Comparison of ENCODE assay signal across 9 mouse cellular contexts in the genomic region with DNA sequence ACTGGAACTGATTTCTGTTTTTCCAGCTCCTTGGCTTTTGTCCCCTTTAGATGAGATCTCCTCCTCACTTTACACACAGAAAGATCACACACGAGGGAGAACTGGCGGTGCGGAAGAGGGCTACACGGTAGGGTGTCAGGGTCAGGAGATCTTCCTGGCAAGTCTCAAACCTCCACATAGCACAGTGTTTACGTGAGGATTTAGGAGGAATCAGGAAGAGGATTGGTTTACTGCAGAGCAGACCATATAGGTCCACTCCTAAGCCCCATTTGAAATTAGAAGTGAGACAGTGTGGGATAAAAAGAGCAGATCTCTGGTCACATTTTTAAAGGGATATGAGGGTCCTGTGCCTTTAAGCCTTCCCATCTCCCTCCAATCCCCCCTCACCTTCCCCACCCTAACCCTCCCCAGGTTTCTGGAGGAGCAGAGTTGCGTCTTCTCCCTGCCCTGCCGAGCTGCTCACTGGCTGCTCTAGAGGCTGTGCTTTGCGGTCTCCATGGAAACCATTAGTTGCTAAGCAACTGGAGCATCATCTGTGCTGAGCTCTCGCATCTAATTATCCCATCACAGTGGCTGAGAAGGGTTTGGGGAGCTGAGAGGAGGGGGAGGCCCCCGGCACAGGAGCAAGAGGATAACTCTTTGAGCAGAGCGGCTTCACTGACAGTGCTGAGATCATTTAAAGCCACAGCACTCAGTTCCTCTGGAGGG. TPM values are rescaled to one million over a fixed set of nuclear protein-coding genes. Genes with fewer than 3 reads are reported as not detected.
A peak's percentile ranks its signal among the peaks of the same experiment; 100 is the strongest.
DNase-seq lines count a peak whose midpoint lies in the region; ATAC-seq and TF ChIP-seq lines count a peak whose summit lies in the region.
"Had no signal": no experiment of that assay in that cellular context is flagged by ENCODE, and none has a peak within 500 bp of the region (broad histone marks: within the 10 kb centered on the region; RNA-seq: fewer than 3 reads in every experiment).

No protein-coding gene starts in this region.

- DNase-seq in A20 (ENCODE audit: low read depth, low spot score), result peak; percentile 32
- peak; percentile 98 for DNase-seq in brain, adult 2 months (ENCODE audit: low read depth, low spot score)
- peak; percentile 82 for DNase-seq in layer of hippocampus, adult 9-10 months (ENCODE audit: low spot score)
- no peak for DNase-seq in gastrocnemius, adult 2 months
- no peak for DNase-seq in adrenal gland, adult 2 months

- no peaks in the 10 kb centered on the region for H3K9me3 ChIP-seq in forebrain, embryonic 13.5 days (replicated peaks)
- no peaks in the 10 kb centered on the region for H3K9me3 ChIP-seq in midbrain, embryonic 16.5 days (replicated peaks; ENCODE audit: control insufficient read depth, low read length, poor library complexity, severe bottlenecking)

- no peaks in the 10 kb centered on the region for H3K36me3 ChIP-seq in forebrain, embryonic 13.5 days (ENCODE audit: poor library complexity, severe bottlenecking)
- H3K36me3 ChIP-seq in midbrain, embryonic 16.5 days (ENCODE audit: control insufficient read depth, insufficient read depth, low read length), result no peaks in the 10 kb centered on the region

- ATAC-seq in forebrain, embryonic 13.5 days, result peak; percentile 97
- peak; percentile 98 for ATAC-seq in midbrain, embryonic 16.5 days
- ATAC-seq in megakaryocyte progenitor cell, adult 5-6 weeks (replicated peaks; ENCODE audit: poor library complexity), result no peak

- peak overlapping the region; percentile 55 for H3K4me2 ChIP-seq in forebrain, embryonic 13.5 days
- H3K4me2 ChIP-seq in midbrain, embryonic 16.5 days (ENCODE audit: low read length), result peak overlapping the region; percentile 54

- peaks cover 40% of the 10 kb centered on the region for H3K4me1 ChIP-seq in forebrain, embryonic 13.5 days
- H3K4me1 ChIP-seq in midbrain, embryonic 16.5 days (ENCODE audit: control insufficient read depth, insufficient read depth, low read length), result peaks cover 34% of the 10 kb centered on the region

- intact Hi-C loops in gastrocnemius, adult 2 months (cut with DNase I), result no loop called here

- 1% methylated on average over 11 of the region's 11 CpGs for WGBS in forebrain, embryonic 13.5 days
- WGBS in midbrain, embryonic 16.5 days, result under 1% methylated on average over 11 of the region's 11 CpGs

- peak overlapping the region; percentile 16; the same call in 1 of the 2 replicates for H3K4me3 ChIP-seq in forebrain, embryonic 13.5 days
- peak overlapping the region; percentile 23 for H3K4me3 ChIP-seq in midbrain, embryonic 16.5 days (ENCODE audit: low read depth, low read length)
- H3K4me3 ChIP-seq in gastrocnemius, adult 2 months, result no peak overlapping the region

- TF ChIP-seq CTCF in gastrocnemius, adult 2 months (IDR thresholded peaks at IDR 0.05), result no peak

- peak overlapping the region; percentile 94 for H3K27ac ChIP-seq in forebrain, embryonic 13.5 days
- peak overlapping the region; percentile 95 for H3K27ac ChIP-seq in midbrain, embryonic 16.5 days (ENCODE audit: low read length)
- no peak overlapping the region for H3K27ac ChIP-seq in gastrocnemius, adult 2 months
- H3K27ac ChIP-seq: liver, embryonic 14.5 days had no signal

- peaks cover 14% of the 10 kb centered on the region for H3K27me3 ChIP-seq in forebrain, embryonic 13.5 days
- no peaks in the 10 kb centered on the region for H3K27me3 ChIP-seq in midbrain, embryonic 16.5 days (ENCODE audit: control insufficient read depth, insufficient read depth, low read depth, low read length)

- peak overlapping the region; percentile 54 for H3K9ac ChIP-seq in forebrain, embryonic 13.5 days
- H3K9ac ChIP-seq in midbrain, embryonic 16.5 days (ENCODE audit: low read depth, low read length), result peak overlapping the region; percentile 45; the same call in 1 of the 2 replicates
- H3K9ac ChIP-seq: liver, embryonic 14.5 days had no signal

RNA-seq across cellular contexts. Expression of gene Upk2, which starts 2.4 kb away (rescaled TPM):
- polyA plus RNA-seq in forebrain, embryonic 13.5 days (2015; fragmentation: Nextera tagmentation; extraction: Ambion mirVana), result not detected in 2 replicates
- not detected in 2 replicates for polyA plus RNA-seq in midbrain, embryonic 16.5 days (2015; fragmentation: Nextera tagmentation; extraction: Ambion mirVana)
- under 1 TPM; 0.22 to 0.23 TPM for total RNA-seq in gastrocnemius, adult 2 months (2021)
- total RNA-seq in megakaryocyte progenitor cell, adult 5-6 weeks (2015), result not detected in 2 replicates
- total RNA-seq in megakaryocyte progenitor cell, adult 5-6 weeks (2017), result not detected in 2 replicates
- total RNA-seq in adrenal gland, adult 2 months (2021), result not detected
- not detected in 2 replicates for polyA plus RNA-seq in adrenal gland, adult 2 months (2012; rRNA removed)
- polyA plus RNA-seq: liver, embryonic 14.5 days had no signal

RNA-seq across cellular contexts. Expression of gene Foxr1, which starts 16.3 kb away (rescaled TPM):
- polyA plus RNA-seq in forebrain, embryonic 13.5 days (2015; fragmentation: Nextera tagmentation; extraction: Ambion mirVana), result not detected in 2 replicates
- polyA plus RNA-seq in midbrain, embryonic 16.5 days (2015; fragmentation: Nextera tagmentation; extraction: Ambion mirVana), result not detected in 2 replicates
- not detected for total RNA-seq in gastrocnemius, adult 2 months (2021)
- not detected in 2 replicates for total RNA-seq in megakaryocyte progenitor cell, adult 5-6 weeks (2015)
- total RNA-seq in megakaryocyte progenitor cell, adult 5-6 weeks (2017), result not detected in 2 replicates
- not detected for total RNA-seq in adrenal gland, adult 2 months (2021)
- polyA plus RNA-seq in adrenal gland, adult 2 months (2012; rRNA removed), result not detected in 2 replicates
- polyA plus RNA-seq: liver, embryonic 14.5 days had no signal

RNA-seq across cellular contexts. Expression of gene Bcl9l, which starts 25.4 kb away (rescaled TPM):
- polyA plus RNA-seq in forebrain, embryonic 13.5 days (2015; fragmentation: Nextera tagmentation; extraction: Ambion mirVana), result 8.6 and 9.1 TPM in 2 replicates
- polyA plus RNA-seq in midbrain, embryonic 16.5 days (2015; fragmentation: Nextera tagmentation; extraction: Ambion mirVana), result 10.7 and 10.8 TPM in 2 replicates
- total RNA-seq in gastrocnemius, adult 2 months (2021), result 10 to 100 TPM; 38.3 to 43.6 TPM
- 4.3 and 4.5 TPM in 2 replicates for total RNA-seq in megakaryocyte progenitor cell, adult 5-6 weeks (2015)
- 1.6 and 1.8 TPM in 2 replicates for total RNA-seq in megakaryocyte progenitor cell, adult 5-6 weeks (2017)
- 10 to 100 TPM; 41.9 to 61.1 TPM for total RNA-seq in adrenal gland, adult 2 months (2021)
- polyA plus RNA-seq in adrenal gland, adult 2 months (2012; rRNA removed), result 62.7 and 64.5 TPM in 2 replicates

RNA-seq across cellular contexts. Expression of gene Ccdc84, which starts 38.8 kb away (rescaled TPM):
- 29.1 and 30.3 TPM in 2 replicates for polyA plus RNA-seq in forebrain, embryonic 13.5 days (2015; fragmentation: Nextera tagmentation; extraction: Ambion mirVana)
- 35.7 and 39.2 TPM in 2 replicates for polyA plus RNA-seq in midbrain, embryonic 16.5 days (2015; fragmentation: Nextera tagmentation; extraction: Ambion mirVana)
- total RNA-seq in gastrocnemius, adult 2 months (2021), result 1 to 10 TPM; 5.0 to 5.7 TPM
- total RNA-seq in megakaryocyte progenitor cell, adult 5-6 weeks (2015), result 28.0 and 33.1 TPM in 2 replicates
- 26.4 and 26.7 TPM in 2 replicates for total RNA-seq in megakaryocyte progenitor cell, adult 5-6 weeks (2017)
- 10 to 100 TPM; 14.5 to 21.1 TPM for total RNA-seq in adrenal gland, adult 2 months (2021)
- 12.3 and 23.7 TPM in 2 replicates for polyA plus RNA-seq in adrenal gland, adult 2 months (2012; rRNA removed)

RNA-seq across cellular contexts. Expression of gene Trappc4, which starts 49.8 kb away (rescaled TPM):
- 311 and 314 TPM in 2 replicates for polyA plus RNA-seq in forebrain, embryonic 13.5 days (2015; fragmentation: Nextera tagmentation; extraction: Ambion mirVana)
- polyA plus RNA-seq in midbrain, embryonic 16.5 days (2015; fragmentation: Nextera tagmentation; extraction: Ambion mirVana), result 330 and 343 TPM in 2 replicates
- total RNA-seq in gastrocnemius, adult 2 months (2021), result 10 to 100 TPM; 15.4 to 21.5 TPM
- 88.4 and 90.5 TPM in 2 replicates for total RNA-seq in megakaryocyte progenitor cell, adult 5-6 weeks (2015)
- 25.6 and 26.0 TPM in 2 replicates for total RNA-seq in megakaryocyte progenitor cell, adult 5-6 weeks (2017)
- 10 to 100 TPM; 81.3 to 92.1 TPM for total RNA-seq in adrenal gland, adult 2 months (2021)
- 44.2 and 51.2 TPM in 2 replicates for polyA plus RNA-seq in adrenal gland, adult 2 months (2012; rRNA removed)

Comparison
In these comparisons a context has a peak if more than half of its experiments do, and no peak if none do; other contexts are left out.
1. DNase-seq: peak in A20 (single experiment), brain, adult 2 months (single experiment) and layer of hippocampus, adult 9-10 months (single experiment); none in gastrocnemius, adult 2 months (single experiment) and adrenal gland, adult 2 months (single experiment).
2. RNA of gene Bcl9l, which starts 25.4 kb away (total RNA-seq): 41.9 to 61.1 TPM in adrenal gland, adult 2 months and 38.3 to 43.6 TPM in gastrocnemius, adult 2 months; 1.6 to 4.5 TPM in megakaryocyte progenitor cell, adult 5-6 weeks; every median in the first group is over 4 times any median in the second.